Mouse (Mus musculus): ENCODE results near the gene Ptp4a2. TPM values are rescaled to one million over a fixed set of nuclear protein-coding genes. Genes with fewer than 3 reads are reported as not detected.

Gene Ptp4a2
- polyA plus RNA-seq, 2 experiments: 106 to 296 TPM

DNA sequence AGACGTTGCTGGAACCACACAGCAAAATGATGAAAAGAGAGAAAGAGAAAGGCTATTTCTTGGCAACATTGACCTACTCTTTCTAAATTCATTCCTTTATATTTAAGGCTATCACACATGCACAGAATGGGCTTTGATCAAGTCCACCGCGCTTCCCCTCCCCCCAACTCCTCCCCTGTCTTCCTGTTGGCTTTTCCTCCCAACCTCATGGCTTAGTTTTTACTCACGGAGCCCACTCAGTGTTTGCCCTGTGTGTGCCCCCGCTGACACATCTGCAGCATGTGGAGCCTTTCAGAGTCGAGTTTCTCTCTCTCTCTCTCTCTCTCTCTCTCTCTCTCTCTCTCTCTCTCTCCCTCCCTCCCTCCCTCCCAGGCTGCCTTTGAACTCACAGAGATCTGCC lies 40.4 kb upstream of the Ptp4a2 start:
- H3K27me3 ChIP-seq (ENCODE audit: control insufficient read depth, insufficient read depth, low read length): no peaks in the 10 kb centered on the region
- no peak overlapping the region for H3K9ac ChIP-seq (ENCODE audit: low read depth, low read length, severe bottlenecking)
- no peaks in the 10 kb centered on the region for H3K36me3 ChIP-seq (ENCODE audit: control insufficient read depth, insufficient read depth, low read length)
- no peak for TF ChIP-seq POLR2A (IDR thresholded peaks at IDR 0.05; ENCODE audit: borderline replicate concordance, extremely low read depth, insufficient read depth, insufficient read length)
- no peak overlapping the region for H3K27ac ChIP-seq (replicated peaks; ENCODE audit: low read depth, low read length)
- WGBS: 54% methylated on average over 6 of the region's 6 CpGs
- no peak overlapping the region for H3K4me2 ChIP-seq (replicated peaks; ENCODE audit: low read depth, low read length, severe bottlenecking)
- H3K9me3 ChIP-seq (ENCODE audit: control insufficient read depth, low read length): no peaks in the 10 kb centered on the region
- H3K4me1 ChIP-seq (ENCODE audit: control insufficient read depth, insufficient read depth, low read length): peaks cover 18% of the 10 kb centered on the region
- no peak for ATAC-seq (ENCODE audit: low FRiP score, low read depth)
- no peak overlapping the region for H3K4me3 ChIP-seq (replicated peaks; ENCODE audit: low read length)
- DNase-seq (ENCODE audit: low spot score): no peak

- TF ChIP-seq POLR2A (IDR thresholded peaks at IDR 0.05; ENCODE audit: borderline replicate concordance, extremely low read depth, insufficient read depth, insufficient read length): no peak
- H3K9ac ChIP-seq (ENCODE audit: low read depth, low read length, severe bottlenecking): no peak overlapping the region
- H3K27ac ChIP-seq (replicated peaks; ENCODE audit: low read depth, low read length): no peak overlapping the region
- no peaks in the 10 kb centered on the region for H3K9me3 ChIP-seq (ENCODE audit: control insufficient read depth, low read length)
- peak overlapping the region; percentile 8 for H3K4me3 ChIP-seq (replicated peaks; ENCODE audit: low read length)
- H3K4me1 ChIP-seq (ENCODE audit: control insufficient read depth, insufficient read depth, low read length): peaks cover 18% of the 10 kb centered on the region
- ATAC-seq (ENCODE audit: low FRiP score, low read depth) (no peak), DNase-seq (ENCODE audit: low spot score) (no peak)
- no peaks in the 10 kb centered on the region for H3K36me3 ChIP-seq (ENCODE audit: control insufficient read depth, insufficient read depth, low read length)
- 7% methylated on average over 7 of the region's 7 CpGs for WGBS
- H3K4me2 ChIP-seq (replicated peaks; ENCODE audit: low read depth, low read length, severe bottlenecking): peak overlapping the region; percentile 44
- H3K27me3 ChIP-seq (ENCODE audit: control insufficient read depth, insufficient read depth, low read length): no peaks in the 10 kb centered on the region
These were observed 39.7 kb upstream of the Ptp4a2 start for GRCm38 (mm10) chr4:129771314-129771671.

DNA sequence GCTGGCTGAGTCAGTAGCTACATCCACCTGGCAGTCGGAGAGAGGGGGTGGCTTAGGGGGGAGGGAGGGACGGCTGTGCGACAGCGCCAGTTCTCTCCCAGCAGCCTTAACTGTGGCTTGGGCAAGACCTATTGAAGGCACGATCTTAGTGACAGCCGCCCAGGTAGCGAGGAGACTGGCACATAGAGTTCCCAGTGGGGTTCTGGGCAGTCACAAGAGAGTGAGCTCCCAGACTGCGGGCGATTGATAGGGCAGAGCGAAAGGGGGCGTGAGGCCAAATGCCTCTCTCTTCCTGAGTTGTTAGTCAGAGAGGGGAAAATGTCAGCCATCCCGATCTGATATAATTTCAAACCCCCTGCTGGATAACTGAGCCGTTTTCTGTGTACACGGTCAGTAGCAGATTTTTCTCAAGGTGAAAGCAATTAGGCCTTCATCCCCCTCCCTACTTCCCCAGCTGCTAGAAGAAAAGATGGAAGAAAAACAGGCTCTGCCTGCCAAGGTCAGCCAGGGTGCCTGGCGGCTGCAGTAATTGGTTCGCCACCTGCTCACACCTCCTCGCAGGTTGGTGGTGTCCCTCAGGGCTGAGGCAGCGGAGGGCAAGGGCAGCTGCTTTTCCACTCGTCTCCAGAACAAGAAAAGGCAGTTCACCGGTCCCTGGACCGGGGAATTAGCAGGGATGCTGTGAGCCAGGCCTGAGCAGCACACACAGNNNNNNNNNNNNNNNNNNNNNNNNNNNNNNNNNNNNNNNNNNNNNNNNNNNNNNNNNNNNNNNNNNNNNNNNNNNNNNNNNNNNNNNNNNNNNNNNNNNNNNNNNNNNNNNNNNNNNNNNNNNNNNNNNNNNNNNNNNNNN lies 39.1 kb upstream of the Ptp4a2 start:
- ATAC-seq (ENCODE audit: low FRiP score, low read depth) (peak; percentile 82), DNase-seq (ENCODE audit: low spot score) (peak; percentile 79)
- 2% methylated on average over 21 of the region's 21 CpGs for WGBS
- Histone ChIP-seq H3K4me3 (replicated peaks; ENCODE audit: low read length) (peak overlapping the region; percentile 10), H3K36me3 (ENCODE audit: control insufficient read depth, insufficient read depth, low read length) (no peaks in the 10 kb centered on the region), H3K4me2 (replicated peaks; ENCODE audit: low read depth, low read length, severe bottlenecking) (peak overlapping the region; percentile 44), H3K9ac (ENCODE audit: low read depth, low read length, severe bottlenecking) (no peak overlapping the region), H3K27me3 (ENCODE audit: control insufficient read depth, insufficient read depth, low read length) (no peaks in the 10 kb centered on the region), H3K9me3 (ENCODE audit: control insufficient read depth, low read length) (no peaks in the 10 kb centered on the region), H3K27ac (replicated peaks; ENCODE audit: low read depth, low read length) (peak overlapping the region; percentile 6; the same call in 1 of the 2 replicates), H3K4me1 (ENCODE audit: control insufficient read depth, insufficient read depth, low read length) (peaks cover 18% of the 10 kb centered on the region)
- no peak for TF ChIP-seq POLR2A (IDR thresholded peaks at IDR 0.05; ENCODE audit: borderline replicate concordance, extremely low read depth, insufficient read depth, insufficient read length)

GRCm38 (mm10) chr4:129781881-129782675 lies 28.9 kb upstream of the Ptp4a2 start:
- no peak overlapping the region for H3K9ac ChIP-seq (ENCODE audit: low read depth, low read length, severe bottlenecking)
- 23% methylated on average over 4 of the region's 4 CpGs for WGBS
- TF ChIP-seq POLR2A (IDR thresholded peaks at IDR 0.05; ENCODE audit: borderline replicate concordance, extremely low read depth, insufficient read depth, insufficient read length): no peak
- peaks cover 7% of the 10 kb centered on the region; the same call in 1 of the 2 replicates for H3K4me1 ChIP-seq (ENCODE audit: control insufficient read depth, insufficient read depth, low read length)
- no peak for ATAC-seq (ENCODE audit: low FRiP score, low read depth)
- no peak overlapping the region for H3K27ac ChIP-seq (replicated peaks; ENCODE audit: low read depth, low read length)
- H3K4me3 ChIP-seq (replicated peaks; ENCODE audit: low read length): no peak overlapping the region
- no peak overlapping the region for H3K4me2 ChIP-seq (replicated peaks; ENCODE audit: low read depth, low read length, severe bottlenecking)
- H3K27me3 ChIP-seq (ENCODE audit: control insufficient read depth, insufficient read depth, low read length): no peaks in the 10 kb centered on the region
- no peaks in the 10 kb centered on the region for H3K9me3 ChIP-seq (ENCODE audit: control insufficient read depth, low read length)
- no peaks in the 10 kb centered on the region for H3K36me3 ChIP-seq (ENCODE audit: control insufficient read depth, insufficient read depth, low read length)
- no peak for DNase-seq (ENCODE audit: low spot score)

GRCm38 (mm10) chr4:129782857-129783331 lies 28.1 kb upstream of the Ptp4a2 start:
- Histone ChIP-seq H3K4me1 (ENCODE audit: control insufficient read depth, insufficient read depth, low read length) (peaks cover 7% of the 10 kb centered on the region; the same call in 1 of the 2 replicates), H3K4me3 (replicated peaks; ENCODE audit: low read length) (no peak overlapping the region), H3K9ac (ENCODE audit: low read depth, low read length, severe bottlenecking) (no peak overlapping the region), H3K4me2 (replicated peaks; ENCODE audit: low read depth, low read length, severe bottlenecking) (no peak overlapping the region), H3K36me3 (ENCODE audit: control insufficient read depth, insufficient read depth, low read length) (no peaks in the 10 kb centered on the region), H3K27me3 (ENCODE audit: control insufficient read depth, insufficient read depth, low read length) (no peaks in the 10 kb centered on the region), H3K27ac (replicated peaks; ENCODE audit: low read depth, low read length) (no peak overlapping the region), H3K9me3 (ENCODE audit: control insufficient read depth, low read length) (no peaks in the 10 kb centered on the region)
- WGBS: 27% methylated on average over 3 of the region's 3 CpGs
- TF ChIP-seq POLR2A (IDR thresholded peaks at IDR 0.05; ENCODE audit: borderline replicate concordance, extremely low read depth, insufficient read depth, insufficient read length): no peak
- no peak for DNase-seq (ENCODE audit: low spot score)
- peak; percentile 73 for ATAC-seq (ENCODE audit: low FRiP score, low read depth)
